Mouse (Mus musculus) lung, postnatal 4 days (tissue): ENCODE results near the gene Umad1.

Experiments used
- DNase-seq, 2 experiments: peaks; one replicate each; pipeline ENCODE4 v3.0.0; 2021

The Umad1 gene

GRCm38 (mm10) chr6:8485414-8486175 is 226.5 kb downstream of the Umad1 start:
- DNase-seq, result peak; percentile 33 to 52

- DNase-seq, result no peak
Observed at GRCm38 (mm10) chr6:8486391-8487043, 227.4 kb downstream of the Umad1 start.

GRCm38 (mm10) chr6:8487044-8487853 is 228.2 kb downstream of the Umad1 start:
- no peak for DNase-seq

GRCm38 (mm10) chr6:8488249-8488648 is 229.2 kb downstream of the Umad1 start:
- DNase-seq, result no peak

- no peak for DNase-seq
Observed at GRCm38 (mm10) chr6:8489266-8489665, 230.2 kb downstream of the Umad1 start.

GRCm38 (mm10) chr6:8489938-8490585 is 231.0 kb downstream of the Umad1 start:
- DNase-seq, result no peak

GRCm38 (mm10) chr6:8492248-8492647 is 233.2 kb downstream of the Umad1 start:
- no peak for DNase-seq

- DNase-seq, result no peak
Observed at GRCm38 (mm10) chr6:8495109-8495826, 236.2 kb downstream of the Umad1 start.

- DNase-seq, result no peak
Observed at GRCm38 (mm10) chr6:8495827-8496222, 236.7 kb downstream of the Umad1 start.

- DNase-seq, result no peak
Observed at GRCm38 (mm10) chr6:8497234-8497867, 238.3 kb downstream of the Umad1 start.

- DNase-seq, result no peak
Observed at GRCm38 (mm10) chr6:8497868-8498257, 238.8 kb downstream of the Umad1 start.

- no peak for DNase-seq
Observed at GRCm38 (mm10) chr6:8498961-8499360, 239.9 kb downstream of the Umad1 start.

- DNase-seq, result no peak
Observed at GRCm38 (mm10) chr6:8503953-8504352, 244.9 kb downstream of the Umad1 start.

- DNase-seq, result peak; percentile 32 to 44
Observed at GRCm38 (mm10) chr6:8504521-8505228, 245.6 kb downstream of the Umad1 start.

GRCm38 (mm10) chr6:8506631-8507030 is 247.5 kb downstream of the Umad1 start:
- no peak for DNase-seq
